Mouse (Mus musculus) embryonic facial prominence, embryonic 12.5 days (tissue): ENCODE results near the gene Srebf2. TPM values are rescaled to one million over a fixed set of nuclear protein-coding genes. Genes with fewer than 3 reads are reported as not detected.
"Not testable (repeated sequence)": the region's sequence is repeated elsewhere in the genome, so short reads cannot be mapped to it uniquely, and the experiment has no call there.

Source experiments
- ATAC-seq: fragments of 200-750 bp; cut with Nextera tagmentation; 2 replicates; pipeline ENCODE4 v1.8.0; 2017; ENCODE audit not compliant: insufficient number of reproducible peaks, insufficient read depth, low FRiP score, low TSS enrichment
- H3K27ac ChIP-seq: fragments of 300-500 bp; sonication (generic); 2 replicates; pipeline ENCODE4 v1.5.1; 2016; ENCODE audit warnings: mild to moderate bottlenecking
- H3K27me3 ChIP-seq: fragments of 300-500 bp; sonication (generic); 2 replicates; pipeline ENCODE4 v1.6.1; 2016; ENCODE audit warnings: mild to moderate bottlenecking, moderate library complexity
- H3K36me3 ChIP-seq: fragments of 300-500 bp; sonication (generic); 2 replicates; pipeline ENCODE4 v1.6.1; 2016; ENCODE audit warnings: mild to moderate bottlenecking
- H3K4me1 ChIP-seq: fragments of 300-500 bp; sonication (generic); 2 replicates; pipeline ENCODE4 v1.6.1; 2016
- H3K4me2 ChIP-seq: fragments of 300-500 bp; sonication (generic); replicated peaks from 2 replicates; pipeline ENCODE4 v1.6.1; 2016; ENCODE audit warnings: mild to moderate bottlenecking, moderate library complexity
- H3K4me3 ChIP-seq: fragments of 300-500 bp; sonication (generic); 2 replicates; pipeline ENCODE4 v1.5.1; 2016; ENCODE audit warnings: mild to moderate bottlenecking
- H3K9ac ChIP-seq: fragments of 300-500 bp; sonication (generic); 2 replicates; pipeline ENCODE4 v1.6.1; 2016; ENCODE audit warnings: mild to moderate bottlenecking, moderate library complexity
- H3K9me3 ChIP-seq: fragments of 300-500 bp; sonication (generic); 2 replicates; pipeline ENCODE4 v1.6.1; 2016; ENCODE audit warnings: mild to moderate bottlenecking, moderate library complexity
- WGBS: fragments of 180-500 bp; shearing (Covaris S2); methylation state at CpG from one replicate; pipeline ENCODE4 v1.1.7; 2016; 5-methylcytosine and 5-hydroxymethylcytosine counted together
- polyA plus RNA-seq: library from polyadenylated mRNA; unstranded; fragments of >200 nt; fragmentation: Nextera tagmentation; extraction: Ambion mirVana; gene quantifications from 2 replicates; pipeline ENCODE4 v1.2.1, GENCODE M21; 2016

Srebf2 gene
- polyA plus RNA-seq: 200 and 202 TPM in 2 replicates

GRCm38 (mm10) chr15:82146770-82147610 lies at the start of gene Srebf2:
TSS of gene Srebf2 (plus strand) at chr15:82147181.
- Histone ChIP-seq H3K27ac (peak within 1 kb of the TSS; percentile 98), H3K27me3 (no peaks in the 10 kb centered on the region), H3K9me3 (no peaks in the 10 kb centered on the region), H3K4me1 (peaks cover 23% of the 10 kb centered on the region), H3K4me2 (peak within 1 kb of the TSS; percentile 74), H3K36me3 (0 out of 2 replicates have a peak, but pooled peaks cover under 1% of the 10 kb centered on the region), H3K9ac (peak within 1 kb of the TSS; percentile 93), H3K4me3 (peak within 1 kb of the TSS; percentile 88)
- under 1% methylated on average over 73 of the region's 79 CpGs for WGBS
- peak; percentile 96 for ATAC-seq

- no peaks in the 10 kb centered on the region for H3K36me3 ChIP-seq
- WGBS: 20% methylated on average over 8 of the region's 8 CpGs
- no peaks in the 10 kb centered on the region for H3K9me3 ChIP-seq
- H3K4me3 ChIP-seq: no peak overlapping the region
- H3K4me2 ChIP-seq: no peak overlapping the region
- no peak for ATAC-seq
- H3K9ac ChIP-seq: no peak overlapping the region
- no peaks in the 10 kb centered on the region for H3K4me1 ChIP-seq
- no peak overlapping the region for H3K27ac ChIP-seq
- no peaks in the 10 kb centered on the region for H3K27me3 ChIP-seq
Observed at GRCm38 (mm10) chr15:82106953-82107555, 39.9 kb upstream of the Srebf2 start.

GRCm38 (mm10) chr15:82120544-82120943 lies 26.4 kb upstream of the Srebf2 start:
- ATAC-seq: no peak
- no peak overlapping the region for H3K4me3 ChIP-seq
- H3K27ac ChIP-seq: no peak overlapping the region
- no peaks in the 10 kb centered on the region for H3K4me1 ChIP-seq
- no peaks in the 10 kb centered on the region for H3K36me3 ChIP-seq
- H3K27me3 ChIP-seq: no peaks in the 10 kb centered on the region
- WGBS: 89% methylated on average over 8 of the region's 8 CpGs
- no peak overlapping the region for H3K4me2 ChIP-seq
- H3K9ac ChIP-seq: no peak overlapping the region
- no peaks in the 10 kb centered on the region for H3K9me3 ChIP-seq

GRCm38 (mm10) chr15:82126690-82127089 lies 20.3 kb upstream of the Srebf2 start:
- not testable (repeated sequence) for H3K9ac ChIP-seq, H3K27me3 ChIP-seq, H3K4me3 ChIP-seq, ATAC-seq, H3K9me3 ChIP-seq, H3K4me2 ChIP-seq, H3K36me3 ChIP-seq, H3K27ac ChIP-seq
- 79% methylated on average over 4 of the region's 4 CpGs for WGBS
- peaks cover 15% of the 10 kb centered on the region; the same call in 1 of the 2 replicates for H3K4me1 ChIP-seq

- H3K4me3 ChIP-seq: peak within 1 kb of the TSS; percentile 80
- ATAC-seq: peak; percentile 95
- WGBS: 1% methylated on average over 74 of the region's 74 CpGs
Observed at GRCm38 (mm10) chr15:82127426-82128374, 19.3 kb upstream of the Srebf2 start, which contains the start of gene Ccdc134. TSS of gene Ccdc134 (plus strand) at chr15:82127922.

GRCm38 (mm10) chr15:82128398-82128797 lies 18.6 kb upstream of the Srebf2 start:
- peak overlapping the region; percentile 80 for H3K4me3 ChIP-seq
- H3K36me3 ChIP-seq: peaks cover 5% of the 10 kb centered on the region; the same call in 1 of the 2 replicates
- 1% methylated on average over 5 of the region's 5 CpGs for WGBS
- H3K4me1 ChIP-seq: peaks cover 15% of the 10 kb centered on the region; the same call in 1 of the 2 replicates
- ATAC-seq: no peak
- H3K9ac ChIP-seq: peak overlapping the region; percentile 68
- no peaks in the 10 kb centered on the region for H3K9me3 ChIP-seq
- peak overlapping the region; percentile 87 for H3K4me2 ChIP-seq
- peak overlapping the region; percentile 67; the same call in 1 of the 2 replicates for H3K27ac ChIP-seq
- H3K27me3 ChIP-seq: no peaks in the 10 kb centered on the region

More at GRCm38 (mm10) chr15:82127426-82128374, 19.3 kb upstream of the Srebf2 start, which contains the start of gene Ccdc134:
- peak within 1 kb of the TSS; percentile 87 for H3K4me2 ChIP-seq
- peaks cover 5% of the 10 kb centered on the region; the same call in 1 of the 2 replicates for H3K36me3 ChIP-seq
- H3K9me3 ChIP-seq: no peaks in the 10 kb centered on the region
- H3K9ac ChIP-seq: peak within 1 kb of the TSS; percentile 68
- no peaks in the 10 kb centered on the region for H3K27me3 ChIP-seq
- H3K4me1 ChIP-seq: peaks cover 15% of the 10 kb centered on the region; the same call in 1 of the 2 replicates
- H3K27ac ChIP-seq: peak within 1 kb of the TSS; percentile 67

GRCm38 (mm10) chr15:82130599-82130998 lies 16.4 kb upstream of the Srebf2 start:
- Histone ChIP-seq H3K9ac (no peak overlapping the region), H3K4me2 (no peak overlapping the region), H3K4me3 (no peak overlapping the region), H3K36me3 (peaks cover 5% of the 10 kb centered on the region; the same call in 1 of the 2 replicates), H3K27me3 (no peaks in the 10 kb centered on the region), H3K4me1 (peaks cover 15% of the 10 kb centered on the region; the same call in 1 of the 2 replicates), H3K9me3 (no peaks in the 10 kb centered on the region), H3K27ac (no peak overlapping the region)
- ATAC-seq: no peak
- 54% methylated on average over 7 of the region's 7 CpGs for WGBS

- H3K4me1 ChIP-seq: no peaks in the 10 kb centered on the region
- peaks cover 7% of the 10 kb centered on the region for H3K36me3 ChIP-seq
- no peak overlapping the region for H3K27ac ChIP-seq
- no peak for ATAC-seq
- 0 out of 2 replicates have a peak overlapping the region, but pooled peaks have one; percentile 5 for H3K9ac ChIP-seq
- 80% methylated on average over 4 of the region's 4 CpGs for WGBS
- no peaks in the 10 kb centered on the region for H3K27me3 ChIP-seq
- no peaks in the 10 kb centered on the region for H3K9me3 ChIP-seq
- no peak overlapping the region for H3K4me3 ChIP-seq
- H3K4me2 ChIP-seq: no peak overlapping the region
Observed at GRCm38 (mm10) chr15:82135372-82135771, 11.6 kb upstream of the Srebf2 start.

- no peak overlapping the region for H3K4me2 ChIP-seq
- no peak for ATAC-seq
- no peaks in the 10 kb centered on the region for H3K9me3 ChIP-seq
- 55% methylated on average over 4 of the region's 4 CpGs for WGBS
- peaks cover 15% of the 10 kb centered on the region for H3K36me3 ChIP-seq
- no peak overlapping the region for H3K9ac ChIP-seq
- no peaks in the 10 kb centered on the region for H3K4me1 ChIP-seq
- no peak overlapping the region for H3K4me3 ChIP-seq
- H3K27me3 ChIP-seq: no peaks in the 10 kb centered on the region
- no peak overlapping the region for H3K27ac ChIP-seq
Observed at GRCm38 (mm10) chr15:82138565-82138964, 8.4 kb upstream of the Srebf2 start.

GRCm38 (mm10) chr15:82139196-82139595 lies 7.8 kb upstream of the Srebf2 start:
- H3K36me3 ChIP-seq: peaks cover 15% of the 10 kb centered on the region
- no peak overlapping the region for H3K4me3 ChIP-seq

GRCm38 (mm10) chr15:82140355-82140754 lies 6.6 kb upstream of the Srebf2 start:
- Histone ChIP-seq H3K9ac (no peak overlapping the region), H3K4me3 (no peak overlapping the region), H3K27me3 (no peaks in the 10 kb centered on the region), H3K9me3 (no peaks in the 10 kb centered on the region), H3K27ac (no peak overlapping the region), H3K36me3 (peaks cover 15% of the 10 kb centered on the region), H3K4me2 (no peak overlapping the region), H3K4me1 (0 out of 2 replicates have a peak, but pooled peaks cover 1% of the 10 kb centered on the region)
- ATAC-seq: no peak
- 88% methylated on average over 3 of the region's 3 CpGs for WGBS

More at GRCm38 (mm10) chr15:82139196-82139595, 7.8 kb upstream of the Srebf2 start:
- Histone ChIP-seq H3K9me3 (no peaks in the 10 kb centered on the region), H3K27ac (no peak overlapping the region), H3K9ac (no peak overlapping the region), H3K4me2 (no peak overlapping the region), H3K27me3 (no peaks in the 10 kb centered on the region), H3K4me1 (no peaks in the 10 kb centered on the region)
- WGBS: 91% methylated on average over 8 of the region's 8 CpGs
- ATAC-seq: no peak
